Mouse (Mus musculus) retina, adult 2 months (tissue): ENCODE measurements at regions not wholly inside any gene's neighbourhood (a gene's known extent, or its start where the extent isn't known, plus 50 kb on each side); places are given as distances from the start of the nearest gene placed in this dataset.

Experiments used
- DNase-seq: peaks from one replicate; pipeline ENCODE4 v3.0.0-alpha.2; 2012; ENCODE audit warnings: low read depth, low spot score

- no peak for DNase-seq
Measured at GRCm38 (mm10) chr1:90398396-90398975, 194.7 kb downstream of the Ackr3 start.

DNA sequence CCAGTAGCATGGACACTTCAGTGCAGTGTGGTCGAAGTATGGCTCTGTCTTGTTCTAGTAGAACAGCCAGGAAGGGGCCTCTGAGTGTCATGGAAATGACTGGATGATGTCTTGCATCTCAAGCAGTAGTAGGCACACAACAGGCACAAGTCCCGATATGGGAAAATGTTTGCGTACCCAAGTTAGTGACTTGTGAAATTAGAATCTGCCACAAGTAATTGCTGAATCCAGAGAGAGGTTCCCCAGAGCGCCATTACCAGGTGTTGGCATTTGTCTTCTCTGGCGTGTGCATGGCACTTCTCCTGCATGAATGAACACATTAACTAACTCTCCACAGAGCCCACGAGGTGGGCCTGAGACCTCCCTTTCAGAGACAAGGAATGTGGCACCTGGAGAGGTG lies 199.3 kb downstream of the Ackr3 start:
- no peak for DNase-seq

- no peak for DNase-seq
Measured at GRCm38 (mm10) chr1:90404717-90405487, 197.9 kb upstream of the Cops8 start.

DNA sequence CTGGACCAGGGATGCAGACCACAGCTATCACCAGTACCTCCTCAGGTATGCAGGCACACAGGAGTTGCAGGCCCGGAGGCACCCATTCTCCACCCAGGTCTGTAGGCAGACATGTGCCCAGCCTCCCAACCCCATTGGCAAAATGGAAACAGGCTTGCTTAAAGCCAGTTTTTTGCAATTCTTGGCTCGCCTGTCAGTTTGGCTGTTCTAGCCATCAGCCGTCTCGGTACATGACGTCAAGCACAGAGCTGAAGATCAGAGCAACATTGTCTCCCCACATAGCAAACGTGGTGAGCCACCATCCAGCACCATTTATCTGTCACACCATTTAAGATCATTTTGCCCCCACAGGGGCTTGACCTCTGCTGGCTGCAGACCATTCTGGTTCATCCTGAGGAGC lies 196.1 kb upstream of the Cops8 start:
- DNase-seq, result no peak

GRCm38 (mm10) chr1:90408504-90409215 lies 194.1 kb upstream of the Cops8 start:
- DNase-seq, result no peak

DNA sequence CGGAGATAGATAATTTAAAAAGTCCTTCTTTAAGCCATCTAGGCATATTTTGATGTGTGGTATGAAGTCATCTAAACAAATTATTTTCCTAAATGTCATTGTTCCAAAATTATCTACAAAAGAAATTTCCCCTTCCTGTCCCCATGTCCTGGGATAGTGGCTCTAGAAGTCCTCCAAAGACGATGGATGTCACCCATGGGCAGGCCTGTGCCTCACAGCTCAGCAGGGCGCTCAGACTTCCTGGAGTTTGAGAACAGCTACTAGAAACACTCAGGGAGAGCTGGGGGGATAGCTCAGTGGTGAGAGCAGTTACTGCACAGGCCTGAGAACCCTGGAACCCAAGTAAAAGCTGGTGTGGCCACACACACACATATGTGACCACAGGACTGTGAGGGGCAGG lies 193.5 kb upstream of the Cops8 start:
- DNase-seq, result no peak

DNA sequence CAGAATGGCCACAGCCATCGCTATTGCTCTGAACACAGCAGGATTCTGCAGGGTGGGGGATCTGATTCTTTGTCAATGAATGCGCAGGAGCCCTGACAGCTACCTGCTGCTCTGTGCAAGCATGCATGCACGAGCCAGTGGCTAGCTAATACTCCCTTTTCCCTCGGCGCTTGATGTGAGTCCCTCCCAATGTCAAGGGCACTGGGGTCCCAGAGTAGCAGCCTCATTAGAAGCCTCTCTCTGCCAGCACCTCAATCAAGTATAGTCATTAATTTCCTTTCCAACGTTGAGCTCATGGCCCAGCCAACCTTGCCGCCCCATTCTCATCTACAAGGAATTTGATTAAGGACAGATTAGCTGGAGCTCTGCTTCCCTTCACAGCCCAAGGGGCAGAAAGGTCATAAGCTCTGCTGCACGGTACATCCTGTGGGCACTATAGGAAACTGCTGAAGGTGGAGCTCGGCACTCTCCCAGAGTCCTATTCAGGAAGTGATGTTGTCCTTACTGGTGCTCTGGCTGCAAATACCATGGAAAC lies 190.2 kb upstream of the Cops8 start:
- no peak for DNase-seq

DNA sequence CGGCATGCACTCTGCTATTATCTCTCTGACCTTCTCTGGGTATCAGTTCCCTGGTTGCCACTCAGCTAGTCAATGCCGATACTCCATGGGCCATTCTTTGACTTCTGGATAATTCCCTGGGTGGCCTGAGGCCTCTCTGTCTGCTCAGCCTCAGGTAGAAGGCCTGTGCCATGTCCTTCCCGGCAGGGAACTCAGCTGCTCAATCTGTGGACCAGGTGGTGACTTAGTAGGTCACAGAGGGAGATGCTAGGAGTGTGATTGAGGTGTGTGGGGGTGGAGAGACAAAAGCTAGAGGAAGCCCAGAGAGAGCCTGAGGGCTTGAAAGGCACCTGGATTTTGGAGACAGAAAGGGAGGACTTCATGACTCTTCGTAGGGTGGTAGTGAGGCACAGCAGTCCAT lies 188.0 kb upstream of the Cops8 start:
- no peak for DNase-seq

DNA sequence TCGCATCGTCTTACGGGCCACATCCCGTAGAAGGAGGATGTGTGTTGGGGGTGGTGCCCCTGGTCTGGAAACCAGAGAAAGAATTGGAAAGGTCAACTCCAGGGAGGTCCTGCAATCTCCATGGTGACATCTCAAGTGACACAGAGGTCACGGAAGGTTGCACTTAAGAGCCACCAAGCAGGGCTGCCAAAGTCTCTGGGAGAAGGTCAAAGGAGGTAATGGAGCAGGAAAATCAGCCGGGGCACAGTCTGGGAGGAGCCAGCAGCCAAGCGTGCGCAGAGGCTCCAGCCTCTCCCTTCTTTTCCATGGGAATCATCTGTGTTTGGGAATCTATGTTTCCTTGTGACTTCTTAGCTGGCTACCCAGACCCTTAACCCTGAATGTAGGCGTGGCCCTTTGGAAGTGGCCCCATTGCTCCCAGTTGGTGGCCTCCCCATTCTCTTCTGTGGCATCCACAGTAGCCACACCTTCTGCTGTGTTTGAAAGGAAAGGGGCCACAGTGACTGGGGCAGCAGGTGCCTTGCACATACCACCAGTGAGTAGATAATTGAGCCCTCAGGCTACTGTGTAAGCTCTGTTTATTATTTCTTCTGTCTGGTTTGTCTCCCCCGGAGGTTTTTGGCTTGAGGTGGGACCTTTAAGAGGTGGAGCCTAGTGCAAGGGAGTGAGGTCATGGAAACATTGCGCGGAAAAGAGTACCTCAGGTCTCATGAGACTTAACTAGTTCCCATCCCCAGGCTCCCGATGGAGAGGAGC lies 178.5 kb upstream of the Cops8 start:
- DNase-seq, result no peak

GRCm38 (mm10) chr1:90428334-90428733 lies 174.4 kb upstream of the Cops8 start:
- no peak for DNase-seq

DNA sequence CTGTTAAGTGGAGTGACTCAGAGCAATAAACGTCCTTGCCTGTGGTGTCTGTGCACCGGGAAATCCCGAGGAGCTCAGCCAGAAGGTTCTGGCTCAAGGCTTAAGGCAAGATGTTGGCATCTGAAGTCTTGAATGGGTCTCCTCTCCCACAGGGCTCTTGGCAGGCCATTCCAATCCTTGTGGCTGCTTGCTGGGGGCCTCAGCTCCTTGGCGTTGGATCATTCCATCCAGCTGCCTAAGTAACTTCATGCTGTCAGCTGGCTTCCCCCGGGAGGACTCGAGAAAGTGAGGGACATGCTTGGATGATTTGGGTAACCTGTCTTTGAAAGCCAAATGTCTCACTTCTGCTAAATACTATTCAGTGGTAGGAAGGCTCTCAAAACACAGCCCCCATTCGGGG lies 174.0 kb upstream of the Cops8 start:
- DNase-seq, result no peak

- no peak for DNase-seq
Measured at GRCm38 (mm10) chr1:90430480-90430879, 172.3 kb upstream of the Cops8 start.

DNA sequence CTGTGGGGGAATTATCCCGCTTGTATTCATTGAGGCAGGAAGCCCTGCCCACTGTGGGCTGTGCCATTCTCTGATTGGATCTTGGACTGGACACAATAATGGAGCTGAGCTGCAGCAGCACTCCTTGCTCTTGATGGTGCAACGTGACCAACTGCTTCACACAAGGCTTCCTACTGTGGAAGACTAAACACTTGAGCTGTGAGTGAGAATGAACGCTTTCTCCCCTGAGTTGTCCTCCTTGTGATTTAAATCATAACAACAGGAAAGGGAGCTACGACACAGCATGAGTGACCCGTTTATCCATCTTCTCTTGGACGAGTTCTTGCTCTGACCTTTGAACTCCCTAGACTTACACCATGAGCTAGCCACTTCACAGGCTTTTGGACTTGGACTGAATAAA lies 171.0 kb upstream of the Cops8 start:
- no peak for DNase-seq

GRCm38 (mm10) chr1:90433911-90434310 lies 168.9 kb upstream of the Cops8 start:
- DNase-seq, result no peak

- no peak for DNase-seq
Measured at GRCm38 (mm10) chr1:90440638-90441037, 162.1 kb upstream of the Cops8 start.

- DNase-seq, result no peak
Measured at GRCm38 (mm10) chr1:90441134-90441868, 161.5 kb upstream of the Cops8 start.

DNA sequence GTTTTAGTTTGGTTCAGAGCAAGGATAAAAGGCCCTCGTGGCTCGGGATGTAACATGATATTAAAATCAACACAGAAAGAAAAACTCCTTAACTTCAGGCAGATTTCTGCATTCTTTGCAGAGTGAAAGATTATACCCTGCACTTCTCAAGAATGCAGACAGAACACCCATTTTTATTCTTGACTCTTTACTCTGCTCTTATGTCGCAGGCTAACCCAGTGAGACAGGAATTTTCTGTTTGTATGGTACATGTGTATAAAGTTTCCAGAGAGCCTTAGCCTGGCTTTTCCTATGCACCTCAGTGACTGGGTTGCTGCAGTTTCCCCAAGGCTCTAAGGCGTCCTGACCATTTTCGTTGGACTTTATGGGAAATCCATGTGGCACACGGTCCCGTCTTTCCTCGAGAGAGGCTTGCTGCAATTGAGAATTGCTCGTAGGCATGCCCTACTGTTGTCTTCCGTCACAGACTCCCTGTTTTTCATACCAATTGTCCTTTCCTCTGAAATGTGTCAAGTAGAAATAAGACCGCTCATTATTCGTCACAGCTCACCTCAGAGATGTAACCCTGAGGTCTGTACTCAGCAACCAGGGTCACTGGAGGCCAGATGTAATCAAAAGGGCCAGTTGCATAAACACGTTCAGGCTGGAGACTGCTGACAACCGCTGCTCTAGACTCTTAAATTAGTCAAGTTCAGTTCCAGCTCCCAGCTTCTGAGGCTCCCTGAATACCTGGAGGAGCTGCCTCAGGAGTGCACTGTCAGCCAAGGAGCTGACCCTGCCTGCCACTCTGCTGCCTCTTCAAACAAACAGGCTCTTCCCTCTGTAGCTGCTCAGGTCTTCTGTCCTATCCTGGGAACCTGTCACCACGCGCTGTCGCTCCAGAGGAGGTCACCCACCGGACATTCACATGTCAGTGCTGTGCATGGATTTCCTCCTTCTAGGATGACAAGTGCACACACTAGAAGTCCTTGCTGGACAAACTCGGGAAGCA lies 160.2 kb upstream of the Cops8 start:
- no peak for DNase-seq

- DNase-seq, result no peak
Measured at GRCm38 (mm10) chr1:90449571-90450226, 153.1 kb upstream of the Cops8 start.

- DNase-seq, result no peak
Measured at GRCm38 (mm10) chr1:90451942-90452557, 150.7 kb upstream of the Cops8 start.
